In genomic region chr8:46318802-46319201, GRCm38 (mm10) we compare ENCODE assay signal across 35 mouse cellular contexts. TPM values are rescaled to one million over a fixed set of nuclear protein-coding genes. Genes with fewer than 3 reads are reported as not detected.
"Had no signal": no experiment of that assay in that cellular context is flagged by ENCODE, and none has a peak within 500 bp of the region (broad histone marks: within the 10 kb centered on the region; RNA-seq: fewer than 3 reads in every experiment).

No protein-coding gene starts in this region.

- H3K9me3 ChIP-seq: heart, embryonic 13.5 days; heart, embryonic 15.5 days; hindbrain, embryonic 12.5 days; hindbrain, embryonic 15.5 days; kidney, embryonic 15.5 days; limb, embryonic 10.5 days; liver, embryonic 13.5 days; liver, embryonic 15.5 days had no signal

- H3K4me3 ChIP-seq: heart, adult 2 months; heart, embryonic 13.5 days; heart, embryonic 15.5 days; hindbrain, embryonic 12.5 days; hindbrain, embryonic 15.5 days; kidney, embryonic 15.5 days; layer of hippocampus, adult 2 months; left cerebral cortex, adult 2 months; limb, embryonic 10.5 days; limb, embryonic 12.5 days; liver, embryonic 13.5 days; liver, embryonic 15.5 days had no signal

- H3K27ac ChIP-seq: heart, adult 2 months; heart, embryonic 13.5 days; heart, embryonic 15.5 days; hindbrain, embryonic 12.5 days; hindbrain, embryonic 15.5 days; hindbrain, postnatal 0 days; kidney, embryonic 15.5 days; kidney, postnatal 0 days; layer of hippocampus, adult 2 months; left cerebral cortex, adult 2 months; limb, embryonic 10.5 days; limb, embryonic 12.5 days; liver, embryonic 13.5 days; liver, embryonic 15.5 days had no signal

- H3K36me3 ChIP-seq: heart, embryonic 13.5 days; heart, embryonic 15.5 days; hindbrain, embryonic 12.5 days; hindbrain, embryonic 15.5 days; kidney, embryonic 15.5 days; limb, embryonic 10.5 days; limb, embryonic 12.5 days; liver, embryonic 13.5 days; liver, embryonic 15.5 days had no signal

- DNase-seq: gastrocnemius, postnatal 14 days; gastrocnemius, postnatal 36 days; heart, adult 11 months; heart, adult 2 months; heart, postnatal 14 days; heart, postnatal 36 days; kidney, adult 11 months; kidney, adult 2 months; kidney, adult 9 months; kidney, postnatal 14 days; kidney, postnatal 36 days; liver; liver, embryonic 13.5 days had no signal

- H3K4me1 ChIP-seq: hindbrain, embryonic 12.5 days; limb, embryonic 10.5 days; limb, embryonic 12.5 days; liver, embryonic 13.5 days; liver, embryonic 15.5 days had no signal

- H3K27me3 ChIP-seq: heart, embryonic 13.5 days; heart, embryonic 15.5 days; hindbrain, embryonic 12.5 days; hindbrain, embryonic 15.5 days; kidney, embryonic 15.5 days; limb, embryonic 12.5 days; liver, embryonic 13.5 days; liver, embryonic 15.5 days had no signal

- H3K4me2 ChIP-seq: heart, embryonic 11.5 days; heart, embryonic 13.5 days; heart, embryonic 15.5 days; hindbrain, embryonic 12.5 days; hindbrain, embryonic 15.5 days; kidney, embryonic 15.5 days; limb, embryonic 12.5 days; liver, embryonic 11.5 days; liver, embryonic 13.5 days; liver, embryonic 15.5 days had no signal

- H3K9ac ChIP-seq: heart, embryonic 13.5 days; heart, embryonic 15.5 days; hindbrain, embryonic 12.5 days; hindbrain, embryonic 15.5 days; kidney, embryonic 15.5 days; limb, embryonic 12.5 days; liver, embryonic 13.5 days; liver, embryonic 15.5 days had no signal

RNA-seq across cellular contexts. Expression of gene Helt, which starts 24.3 kb away (rescaled TPM):
- total RNA-seq: hematopoietic stem cell, adult 5-6 weeks; layer of hippocampus, adult 2 months; layer of hippocampus, postnatal 25 days; left cerebral cortex, adult 2 months; left cerebral cortex, postnatal 14 days; left cerebral cortex, postnatal 36 days had no signal
- polyA plus RNA-seq: gonadal fat pad, adult 2 months; heart, embryonic 11.5 days; heart, embryonic 13.5 days; heart, embryonic 15.5 days; heart, postnatal 0 days; intestine, embryonic 14.5 days; intestine, embryonic 16.5 days; kidney, adult 2 months; kidney, embryonic 15.5 days; kidney, postnatal 0 days; limb, embryonic 10.5 days; limb, embryonic 12.5 days; liver, embryonic 11.5 days; liver, embryonic 15.5 days had no signal
